Mouse (Mus musculus) embryo, embryonic 11.5 days (tissue): Measurements from ENCODE around the gene Tank.

ENCODE experiments used
- DNase-seq: peaks from one replicate; pipeline ENCODE4 v3.0.0-alpha.2; 2012; ENCODE audit warnings: low read depth, low spot score

The Tank gene

DNA sequence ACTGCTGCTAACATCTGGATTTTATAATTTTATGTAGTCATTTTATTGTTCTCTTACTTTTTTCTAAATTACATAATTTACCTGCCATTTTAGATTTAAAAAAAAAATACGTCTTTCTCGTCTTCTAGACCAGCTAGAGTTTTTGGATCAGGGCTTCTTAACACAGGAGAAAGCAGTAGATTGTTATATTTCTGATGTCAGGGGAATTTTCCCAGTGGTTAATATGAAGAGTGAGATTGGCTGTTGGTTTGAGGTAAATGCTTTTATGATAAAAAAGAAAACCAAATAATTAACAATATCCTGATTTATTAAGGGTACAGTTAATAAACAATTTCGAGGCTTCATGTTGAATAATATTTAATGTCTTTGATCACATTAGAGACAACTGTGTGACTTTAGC is 1.7 kb downstream of the Tank start:
- no peak for DNase-seq

GRCm38 (mm10) chr2:61580555-61581080 is 2.2 kb downstream of the Tank start:
- no peak for DNase-seq

DNA sequence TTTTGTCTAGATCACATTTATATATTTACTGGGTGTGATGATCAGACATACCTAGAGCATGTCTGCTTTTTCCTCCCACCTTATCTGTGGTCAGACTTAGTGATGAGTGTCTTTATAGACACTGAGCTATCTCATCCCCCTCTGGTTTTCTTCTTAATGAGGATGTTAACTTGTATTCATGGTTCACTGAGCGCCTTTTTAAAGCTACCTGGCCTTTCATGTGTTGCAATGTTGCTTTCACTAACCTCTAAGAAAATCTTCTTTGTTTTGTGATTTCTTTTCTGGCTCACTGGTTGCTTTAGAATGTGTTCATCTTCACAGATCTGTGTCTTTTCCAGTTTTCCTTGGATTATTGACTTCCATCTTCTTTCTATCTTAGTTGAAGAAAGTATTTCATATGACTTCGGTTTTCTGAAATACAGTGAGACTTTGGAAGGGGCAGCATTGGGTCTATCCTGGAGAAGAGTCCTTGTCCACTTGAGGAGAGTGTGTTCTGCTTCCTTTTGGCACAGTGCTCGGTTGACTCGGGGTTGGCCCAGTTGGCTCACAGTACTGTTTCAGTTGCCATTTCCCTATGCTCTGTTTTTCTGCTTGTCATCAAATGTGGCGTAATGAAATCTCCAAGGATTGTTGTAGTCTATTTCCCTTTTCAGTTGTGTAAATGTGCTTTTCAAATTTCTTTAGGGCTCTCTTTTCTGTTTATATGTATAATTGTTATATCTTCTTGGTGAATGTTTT is 4.4 kb downstream of the Tank start:
- DNase-seq = no peak

GRCm38 (mm10) chr2:61585447-61585846 is 7.1 kb downstream of the Tank start:
- no peak for DNase-seq

- DNase-seq = no peak
Observed at GRCm38 (mm10) chr2:61586166-61586565, 7.8 kb downstream of the Tank start.

DNA sequence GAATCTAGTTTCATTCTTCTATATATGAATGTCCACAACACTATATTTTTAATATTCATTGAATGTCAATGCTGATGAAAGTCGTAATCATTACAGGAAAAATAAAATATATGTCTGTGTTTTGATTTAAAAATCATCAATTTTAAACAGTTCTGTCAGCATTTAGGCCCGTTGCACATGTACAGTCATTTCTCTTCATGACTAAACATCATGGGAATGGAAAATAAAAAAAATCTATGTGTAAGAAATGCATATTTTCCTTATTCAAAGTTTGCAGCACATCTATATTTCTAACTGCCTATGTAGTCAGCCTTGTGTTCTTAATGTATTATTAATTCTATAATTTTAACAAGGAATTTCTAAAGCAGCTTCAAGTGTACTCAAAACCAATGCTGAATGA is 12.4 kb downstream of the Tank start:
- no peak for DNase-seq

DNA sequence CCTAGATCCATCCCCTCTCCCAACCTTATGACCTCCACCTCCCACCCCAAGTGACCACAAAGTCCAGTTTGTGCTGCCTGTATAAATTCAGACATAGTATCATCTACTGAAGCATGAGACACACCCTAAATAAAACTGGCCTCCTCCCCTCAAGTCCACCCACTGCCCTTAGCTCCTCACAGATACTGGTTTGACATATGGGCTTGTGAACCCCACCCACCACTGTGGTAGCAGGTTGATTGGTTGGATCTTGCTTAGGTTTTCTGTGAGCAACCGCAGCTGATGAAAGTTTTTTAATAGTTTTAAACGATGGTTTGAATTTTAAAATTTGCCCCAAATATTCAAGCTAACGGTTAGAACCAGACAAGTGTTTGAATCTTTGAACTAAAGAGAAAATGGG is 13.7 kb downstream of the Tank start:
- no peak for DNase-seq

DNA sequence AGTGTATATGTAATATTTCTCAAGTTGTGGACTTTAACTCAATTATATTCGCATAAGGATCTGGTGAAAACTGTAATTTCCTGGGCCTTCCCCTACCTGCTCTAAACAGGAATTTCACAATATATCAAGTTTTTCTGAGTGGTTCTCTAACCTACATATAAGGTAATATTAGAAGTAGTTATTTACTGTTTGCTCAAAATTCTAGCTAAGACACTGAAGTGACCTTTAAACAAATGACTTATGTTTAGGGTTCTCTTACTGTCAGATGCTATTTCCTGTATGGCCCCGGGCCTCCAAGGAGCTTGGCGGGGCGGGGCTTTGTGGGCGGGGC is 14.3 kb downstream of the Tank start:
- DNase-seq = no peak

GRCm38 (mm10) chr2:61593030-61593811 is 14.8 kb downstream of the Tank start:
- DNase-seq = peak; percentile 80

GRCm38 (mm10) chr2:61593871-61594304 is 15.5 kb downstream of the Tank start:
- peak; percentile 7 for DNase-seq

- no peak for DNase-seq
Observed at GRCm38 (mm10) chr2:61599730-61600129, 21.3 kb downstream of the Tank start.

- no peak for DNase-seq
Observed at GRCm38 (mm10) chr2:61603461-61603860, 25.1 kb downstream of the Tank start.

GRCm38 (mm10) chr2:61606942-61607341 is 28.6 kb downstream of the Tank start:
- DNase-seq = no peak

DNA sequence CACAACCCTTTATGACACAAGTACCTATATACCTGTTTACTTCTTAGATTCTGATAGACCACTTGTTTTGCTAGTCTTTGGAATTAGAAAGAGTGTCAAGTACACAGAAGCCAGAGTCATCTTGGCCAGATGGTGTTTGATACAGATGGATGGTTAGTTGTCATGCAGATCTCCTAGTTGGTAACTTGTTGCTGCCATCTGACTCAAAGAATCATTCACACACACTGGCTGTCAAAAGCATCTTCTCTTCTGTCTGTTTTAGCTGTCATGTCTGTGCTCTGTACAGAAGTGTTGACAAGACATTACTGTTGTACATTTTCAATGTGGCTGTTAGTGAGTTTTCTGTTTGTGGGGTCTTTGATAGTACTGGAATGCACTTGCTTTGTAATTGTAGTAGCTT is 45.6 kb downstream of the Tank start:
- no peak for DNase-seq

DNA sequence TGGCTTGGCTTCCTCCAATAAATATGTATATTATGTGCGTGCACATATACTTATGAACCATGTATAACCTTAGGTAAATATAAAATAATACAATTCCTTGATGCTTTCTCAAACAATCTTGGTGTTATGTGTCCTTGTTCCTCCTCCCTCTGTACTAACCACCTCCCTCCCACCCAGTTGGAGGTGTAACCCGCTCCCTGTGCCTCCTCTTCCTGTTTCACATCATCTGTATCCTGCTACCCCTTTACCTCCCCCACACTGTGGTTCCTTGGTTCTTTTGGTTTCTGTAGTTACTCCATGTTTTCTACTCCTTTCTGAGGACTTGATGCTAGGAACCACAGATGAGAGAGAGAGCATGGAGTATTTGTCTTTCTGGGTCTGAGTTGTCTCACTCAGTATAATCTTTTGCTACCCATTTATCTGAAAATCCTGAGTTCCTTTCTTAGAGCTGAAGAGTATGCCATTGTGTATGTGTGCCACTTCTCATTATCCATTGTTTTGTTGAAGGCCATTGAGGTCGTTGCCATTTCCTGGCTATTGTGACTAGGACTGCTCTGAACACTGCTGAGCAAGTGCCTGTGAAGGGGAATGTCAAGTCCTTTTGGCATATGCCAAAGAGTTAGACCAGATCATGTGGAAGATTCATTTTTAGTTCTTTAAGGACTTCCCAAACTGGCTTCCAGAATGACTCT is 52.6 kb downstream of the Tank start:
- DNase-seq = no peak

GRCm38 (mm10) chr2:61635099-61635498 is 56.7 kb downstream of the Tank start:
- DNase-seq = no peak

- DNase-seq = no peak
Observed at GRCm38 (mm10) chr2:61638182-61638581, 59.8 kb downstream of the Tank start.

- DNase-seq = peak; percentile 35
Observed at GRCm38 (mm10) chr2:61642452-61643368, 64.3 kb downstream of the Tank start.

DNA sequence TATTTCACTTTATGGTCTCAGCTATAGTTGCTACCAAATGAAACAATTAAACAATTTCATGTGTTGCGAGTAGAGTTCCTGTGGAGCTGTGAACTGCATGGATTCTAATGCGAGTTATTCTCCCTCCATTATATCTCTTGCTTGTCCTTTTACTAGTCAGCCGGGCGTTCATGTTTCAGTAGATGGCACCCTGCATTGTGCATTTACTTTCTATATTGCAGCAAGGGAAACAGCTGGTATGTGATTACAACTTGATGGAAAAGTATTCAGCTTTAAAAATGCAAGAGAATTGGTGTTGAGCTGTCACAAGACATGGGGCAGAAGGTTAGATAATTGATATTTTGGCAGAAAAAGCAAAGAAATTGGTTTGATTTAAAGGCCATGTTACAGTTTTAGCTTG is 72.8 kb downstream of the Tank start:
- DNase-seq = no peak

DNA sequence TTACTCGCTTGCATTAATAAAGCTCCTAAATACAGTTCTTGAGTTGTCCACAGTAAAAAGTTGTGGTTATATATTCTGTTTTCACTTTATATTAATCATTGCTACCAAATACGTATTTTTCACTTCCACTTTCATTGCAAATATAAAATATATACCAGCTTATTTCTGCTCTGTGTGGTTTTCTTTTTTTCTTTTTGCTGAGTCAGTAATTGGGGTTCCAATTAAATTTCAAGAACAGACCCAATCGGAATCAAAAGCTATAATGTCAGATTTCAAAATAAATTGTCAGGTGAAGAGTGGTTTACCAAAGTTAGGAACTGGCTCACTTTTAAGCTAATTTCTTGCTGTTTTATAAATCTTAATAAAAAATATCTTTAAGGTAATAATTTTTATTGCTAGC is 73.3 kb downstream of the Tank start:
- DNase-seq = no peak

GRCm38 (mm10) chr2:61655046-61655381 is 76.6 kb downstream of the Tank start:
- DNase-seq = no peak
